Mouse (Mus musculus): Measurements from ENCODE around the gene Rprd1b.

DNA sequence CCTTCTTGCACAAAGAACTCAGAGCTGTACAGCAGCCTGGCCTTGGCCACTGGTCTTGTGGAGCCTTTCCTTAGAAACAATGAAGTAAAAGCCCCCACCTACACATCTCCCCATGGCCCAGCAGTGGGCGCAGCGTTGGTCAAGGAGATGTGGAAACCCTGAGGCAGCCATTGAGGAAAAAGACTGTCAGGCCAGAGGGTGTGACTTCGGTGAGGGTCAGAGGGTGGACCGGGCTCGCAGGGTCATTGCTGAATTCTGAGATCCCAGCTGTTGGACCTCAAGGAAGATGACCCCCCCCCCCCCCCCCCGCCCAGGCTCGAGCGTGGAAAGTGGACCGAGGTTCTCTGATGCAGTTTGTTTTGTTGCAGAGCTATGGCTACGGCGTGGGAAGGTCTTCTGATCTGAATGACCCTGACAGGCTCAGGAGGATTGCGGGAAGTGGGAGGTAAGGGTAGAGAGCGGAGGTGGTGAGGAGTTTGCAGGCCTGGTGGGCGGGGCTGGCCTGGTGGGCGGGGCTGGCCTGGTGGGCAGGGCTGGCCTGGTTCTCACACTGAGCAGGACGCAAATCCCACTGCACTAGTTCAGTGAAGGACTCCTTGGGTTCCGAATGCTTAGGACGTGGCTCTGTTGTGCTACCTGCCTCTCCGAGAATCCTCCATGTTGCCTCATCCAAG lies 150.5 kb downstream of the Rprd1b start:
- no peak for TF ChIP-seq CTCF (IDR thresholded peaks at IDR 0.05; ENCODE audit: low read depth)
- no peak for TF ChIP-seq EP300 (IDR thresholded peaks at IDR 0.05; ENCODE audit: low read depth)

All from liver, embryonic 14.5 days (tissue).